Mouse (Mus musculus): ENCODE measurements at regions not wholly inside any gene's neighbourhood (a gene's known extent, or its start where the extent isn't known, plus 50 kb on each side); places are given as distances from the start of the nearest gene placed in this dataset.

DNA sequence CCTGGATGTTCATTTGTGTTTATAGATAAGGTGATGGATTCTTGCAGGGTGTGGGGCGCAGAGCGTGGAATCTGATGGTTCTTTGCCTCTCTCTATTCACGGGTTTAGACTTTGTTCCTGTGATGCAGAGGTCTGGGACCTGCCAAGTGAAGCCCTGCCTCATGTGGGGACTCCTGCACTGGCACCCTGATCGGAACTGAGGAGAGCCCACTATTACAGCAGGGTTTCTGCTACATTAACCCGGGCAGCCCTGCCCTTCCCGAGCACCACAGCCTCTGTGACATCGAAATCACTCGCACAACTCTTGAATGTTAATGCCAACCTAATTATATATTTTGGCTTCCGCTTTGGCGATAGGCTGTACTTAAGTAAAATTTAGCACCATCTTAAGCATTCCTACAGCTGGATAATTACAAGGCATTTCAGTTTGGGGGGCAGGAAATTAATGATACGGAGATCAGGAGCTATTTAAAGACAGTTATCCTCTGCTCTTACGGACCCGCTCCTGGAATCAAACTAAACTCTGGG, 294.7 kb downstream of the Irs2 start:
- no peaks in the 10 kb centered on the region for H3K4me1 ChIP-seq (ENCODE audit: control insufficient read depth, low read depth, low read length)
- no peaks in the 10 kb centered on the region for H3K27me3 ChIP-seq (ENCODE audit: control insufficient read depth, insufficient read depth, low read depth, low read length)
- 71% methylated on average over 13 of the region's 13 CpGs for WGBS (ENCODE audit: insufficient replicate concordance)
- H3K27ac ChIP-seq (ENCODE audit: low read length), result no peak overlapping the region
- H3K9me3 ChIP-seq (replicated peaks; ENCODE audit: control insufficient read depth, low read length), result no peaks in the 10 kb centered on the region
- H3K4me2 ChIP-seq (ENCODE audit: low read depth, low read length), result no peak overlapping the region
- ATAC-seq (ENCODE audit: low read depth), result no peak
- H3K4me3 ChIP-seq (ENCODE audit: low read depth, low read length), result no peak overlapping the region
- no peak overlapping the region for H3K9ac ChIP-seq (ENCODE audit: low read depth, low read length)
- no peaks in the 10 kb centered on the region for H3K36me3 ChIP-seq (ENCODE audit: control insufficient read depth, insufficient read depth)

DNA sequence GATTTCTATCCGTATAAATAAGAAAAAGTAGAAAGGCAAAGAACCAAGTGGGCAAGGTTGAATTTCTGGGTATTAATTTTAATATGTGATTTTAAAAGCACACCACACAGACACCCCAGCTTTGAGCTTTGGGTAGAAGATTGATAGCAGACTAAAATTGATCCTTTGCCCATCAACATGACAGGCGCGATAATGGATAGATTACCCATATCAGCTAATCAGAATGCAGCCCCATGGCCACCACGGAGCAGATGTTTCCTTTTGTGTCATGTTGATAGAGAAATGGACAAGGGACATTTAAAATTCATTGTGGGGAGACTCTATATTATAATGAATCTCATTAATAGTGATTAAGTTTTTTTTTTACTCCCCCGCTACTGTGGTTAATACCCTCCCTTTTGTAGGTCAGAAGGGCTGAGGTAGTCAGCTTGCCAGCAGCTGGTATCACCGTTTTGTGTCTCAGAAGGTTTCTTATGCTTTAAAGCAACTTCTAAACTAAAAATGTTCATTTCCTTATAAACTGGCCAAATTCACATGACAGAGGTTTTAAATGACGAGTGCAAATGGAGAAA, 296.1 kb downstream of the Irs2 start:
- Histone ChIP-seq H3K4me2 (ENCODE audit: low read depth, low read length) (no peak overlapping the region), H3K27me3 (ENCODE audit: control insufficient read depth, insufficient read depth, low read depth, low read length) (no peaks in the 10 kb centered on the region), H3K4me1 (ENCODE audit: control insufficient read depth, low read depth, low read length) (no peaks in the 10 kb centered on the region), H3K27ac (ENCODE audit: low read length) (no peak overlapping the region), H3K36me3 (ENCODE audit: control insufficient read depth, insufficient read depth) (no peaks in the 10 kb centered on the region), H3K9ac (ENCODE audit: low read depth, low read length) (no peak overlapping the region), H3K4me3 (ENCODE audit: low read depth, low read length) (no peak overlapping the region), H3K9me3 (replicated peaks; ENCODE audit: control insufficient read depth, low read length) (no peaks in the 10 kb centered on the region)
- ATAC-seq (ENCODE audit: low read depth), result no peak
- 63% methylated on average over 7 of the region's 7 CpGs for WGBS (ENCODE audit: insufficient replicate concordance)

DNA sequence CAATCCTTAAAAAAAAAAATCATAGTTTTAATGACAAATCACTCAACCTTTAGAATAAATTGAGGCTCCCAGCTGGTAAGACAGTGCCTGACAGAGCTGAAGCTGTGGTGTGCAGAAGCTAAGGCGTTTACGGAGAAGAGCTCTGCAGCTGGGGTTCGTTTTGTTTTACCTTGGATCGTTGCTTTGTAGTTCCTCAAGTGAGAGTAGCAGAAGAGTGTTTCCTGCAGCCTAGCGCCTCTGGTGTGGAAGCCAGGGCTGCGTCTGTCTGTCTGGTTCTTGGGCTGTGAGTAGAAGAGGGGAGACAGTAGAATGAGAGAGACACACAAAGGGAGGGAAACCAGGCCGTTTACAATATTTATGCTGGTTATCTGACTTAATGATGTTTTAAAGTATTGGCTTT, 296.8 kb downstream of the Irs2 start:
- Histone ChIP-seq H3K4me1 (ENCODE audit: control insufficient read depth, low read depth, low read length) (no peaks in the 10 kb centered on the region), H3K9me3 (replicated peaks; ENCODE audit: control insufficient read depth, low read length) (no peaks in the 10 kb centered on the region), H3K27me3 (ENCODE audit: control insufficient read depth, insufficient read depth, low read depth, low read length) (no peaks in the 10 kb centered on the region), H3K9ac (ENCODE audit: low read depth, low read length) (no peak overlapping the region), H3K4me3 (ENCODE audit: low read depth, low read length) (no peak overlapping the region), H3K4me2 (ENCODE audit: low read depth, low read length) (no peak overlapping the region), H3K27ac (ENCODE audit: low read length) (no peak overlapping the region), H3K36me3 (ENCODE audit: control insufficient read depth, insufficient read depth) (no peaks in the 10 kb centered on the region)
- WGBS (ENCODE audit: insufficient replicate concordance), result 33% methylated on average over 7 of the region's 7 CpGs
- ATAC-seq (ENCODE audit: low read depth), result no peak

DNA sequence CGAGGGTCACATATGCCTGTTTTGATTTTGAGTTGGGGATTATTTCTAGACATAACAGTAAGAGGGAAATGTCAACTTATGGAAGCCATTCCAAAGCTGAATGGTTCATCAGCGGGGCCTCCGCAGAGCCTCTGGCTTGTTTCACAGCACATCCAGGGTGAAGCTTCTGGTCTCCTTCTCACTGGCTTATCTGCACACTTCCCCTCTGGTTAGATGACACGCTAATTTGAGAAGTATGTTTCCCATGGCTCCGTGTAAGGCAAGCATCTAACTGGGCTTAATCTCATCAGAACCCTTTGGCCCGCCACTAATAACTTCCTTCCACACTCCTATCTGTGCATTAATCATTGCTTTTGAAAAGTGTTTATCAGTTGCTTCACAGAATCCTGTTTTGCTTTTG, 299.7 kb downstream of the Irs2 start:
- no peak overlapping the region for H3K4me2 ChIP-seq (ENCODE audit: low read depth, low read length)
- H3K27ac ChIP-seq (ENCODE audit: low read length), result no peak overlapping the region
- 32% methylated on average over 6 of the region's 6 CpGs for WGBS (ENCODE audit: insufficient replicate concordance)
- H3K4me1 ChIP-seq (ENCODE audit: control insufficient read depth, low read depth, low read length), result no peaks in the 10 kb centered on the region
- no peak overlapping the region for H3K4me3 ChIP-seq (ENCODE audit: low read depth, low read length)
- no peaks in the 10 kb centered on the region for H3K9me3 ChIP-seq (replicated peaks; ENCODE audit: control insufficient read depth, low read length)
- no peak for ATAC-seq (ENCODE audit: low read depth)
- no peaks in the 10 kb centered on the region for H3K36me3 ChIP-seq (ENCODE audit: control insufficient read depth, insufficient read depth)
- no peak overlapping the region for H3K9ac ChIP-seq (ENCODE audit: low read depth, low read length)
- H3K27me3 ChIP-seq (ENCODE audit: control insufficient read depth, insufficient read depth, low read depth, low read length), result no peaks in the 10 kb centered on the region

DNA sequence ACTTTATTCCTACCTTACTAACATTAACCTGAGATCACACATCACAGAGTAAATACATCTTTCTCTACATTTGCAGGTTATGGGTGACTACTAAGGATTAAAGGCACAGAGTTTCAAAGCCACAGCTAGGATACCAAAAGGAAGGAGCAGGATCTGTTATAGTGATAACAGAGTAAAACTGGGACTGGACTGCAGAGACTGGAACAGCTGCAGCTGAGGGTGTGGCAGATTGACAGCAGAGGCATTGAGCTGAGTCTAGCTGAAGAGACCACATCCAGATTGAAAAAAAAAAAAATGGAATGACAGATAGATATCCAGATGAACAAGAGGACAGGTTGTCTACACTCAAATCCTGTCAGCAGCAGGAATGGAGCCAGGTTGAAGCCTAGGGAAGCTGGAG, 301.1 kb downstream of the Irs2 start:
- Histone ChIP-seq H3K4me2 (ENCODE audit: low read depth, low read length) (no peak overlapping the region), H3K9ac (ENCODE audit: low read depth, low read length) (no peak overlapping the region), H3K4me3 (ENCODE audit: low read depth, low read length) (no peak overlapping the region), H3K27ac (ENCODE audit: low read length) (no peak overlapping the region), H3K27me3 (ENCODE audit: control insufficient read depth, insufficient read depth, low read depth, low read length) (no peaks in the 10 kb centered on the region), H3K36me3 (ENCODE audit: control insufficient read depth, insufficient read depth) (no peaks in the 10 kb centered on the region), H3K9me3 (replicated peaks; ENCODE audit: control insufficient read depth, low read length) (no peaks in the 10 kb centered on the region), H3K4me1 (ENCODE audit: control insufficient read depth, low read depth, low read length) (no peaks in the 10 kb centered on the region)
- ATAC-seq (ENCODE audit: low read depth), result no peak

DNA sequence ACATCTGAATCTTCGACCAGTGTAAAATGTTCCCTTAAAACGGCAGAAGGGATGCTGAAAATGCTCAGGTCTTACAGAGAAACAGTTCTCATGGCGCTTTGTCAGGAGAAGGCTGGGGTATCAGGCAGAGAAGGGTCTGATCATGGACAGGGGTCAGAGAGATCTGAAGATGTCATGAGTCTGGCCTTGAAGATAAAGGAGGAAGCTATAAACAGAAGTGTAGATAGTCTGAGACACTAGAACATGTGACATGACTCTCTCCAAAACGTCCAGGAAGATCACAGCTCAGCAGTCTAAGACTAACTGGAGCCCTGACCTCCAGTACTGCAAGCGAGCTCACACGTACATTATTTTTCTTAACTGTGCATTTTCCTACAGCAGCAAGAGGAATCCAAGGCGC, 302.3 kb downstream of the Irs2 start:
- Histone ChIP-seq H3K9ac (ENCODE audit: low read depth, low read length) (no peak overlapping the region), H3K9me3 (replicated peaks; ENCODE audit: control insufficient read depth, low read length) (no peaks in the 10 kb centered on the region), H3K36me3 (ENCODE audit: control insufficient read depth, insufficient read depth) (no peaks in the 10 kb centered on the region), H3K4me2 (ENCODE audit: low read depth, low read length) (no peak overlapping the region), H3K4me3 (ENCODE audit: low read depth, low read length) (no peak overlapping the region), H3K27ac (ENCODE audit: low read length) (no peak overlapping the region), H3K4me1 (ENCODE audit: control insufficient read depth, low read depth, low read length) (no peaks in the 10 kb centered on the region), H3K27me3 (ENCODE audit: control insufficient read depth, insufficient read depth, low read depth, low read length) (no peaks in the 10 kb centered on the region)
- no peak for ATAC-seq (ENCODE audit: low read depth)
- 36% methylated on average over 7 of the region's 7 CpGs for WGBS (ENCODE audit: insufficient replicate concordance)

DNA sequence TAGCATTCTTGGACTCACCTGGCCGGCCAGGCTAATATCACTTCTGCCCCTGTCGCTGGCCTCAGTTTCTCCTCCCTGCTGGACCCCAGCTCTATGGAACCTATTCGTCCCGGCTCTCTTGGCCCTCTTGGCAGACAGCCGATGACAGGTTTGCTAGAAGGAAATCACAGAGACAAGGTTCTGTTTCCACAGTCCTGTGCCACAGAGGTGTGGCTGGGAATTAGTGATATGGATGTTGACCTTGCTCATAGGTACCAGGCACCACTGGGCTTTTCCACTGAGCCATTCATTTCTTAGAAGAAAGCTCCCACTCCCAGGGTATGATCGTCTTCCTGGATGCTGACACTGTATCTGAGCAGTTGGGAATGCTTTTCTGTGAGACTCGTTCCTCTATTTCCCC, 305.5 kb downstream of the Irs2 start:
- H3K36me3 ChIP-seq (ENCODE audit: control insufficient read depth, insufficient read depth), result no peaks in the 10 kb centered on the region
- no peak overlapping the region for H3K4me2 ChIP-seq (ENCODE audit: low read depth, low read length)
- no peak overlapping the region for H3K9ac ChIP-seq (ENCODE audit: low read depth, low read length)
- no peak overlapping the region for H3K4me3 ChIP-seq (ENCODE audit: low read depth, low read length)
- no peak for ATAC-seq (ENCODE audit: low read depth)
- H3K27ac ChIP-seq (ENCODE audit: low read length), result no peak overlapping the region
- H3K4me1 ChIP-seq (ENCODE audit: control insufficient read depth, low read depth, low read length), result no peaks in the 10 kb centered on the region
- 72% methylated on average over 7 of the region's 7 CpGs for WGBS (ENCODE audit: insufficient replicate concordance)
- H3K9me3 ChIP-seq (replicated peaks; ENCODE audit: control insufficient read depth, low read length), result no peaks in the 10 kb centered on the region
- no peaks in the 10 kb centered on the region for H3K27me3 ChIP-seq (ENCODE audit: control insufficient read depth, insufficient read depth, low read depth, low read length)

DNA sequence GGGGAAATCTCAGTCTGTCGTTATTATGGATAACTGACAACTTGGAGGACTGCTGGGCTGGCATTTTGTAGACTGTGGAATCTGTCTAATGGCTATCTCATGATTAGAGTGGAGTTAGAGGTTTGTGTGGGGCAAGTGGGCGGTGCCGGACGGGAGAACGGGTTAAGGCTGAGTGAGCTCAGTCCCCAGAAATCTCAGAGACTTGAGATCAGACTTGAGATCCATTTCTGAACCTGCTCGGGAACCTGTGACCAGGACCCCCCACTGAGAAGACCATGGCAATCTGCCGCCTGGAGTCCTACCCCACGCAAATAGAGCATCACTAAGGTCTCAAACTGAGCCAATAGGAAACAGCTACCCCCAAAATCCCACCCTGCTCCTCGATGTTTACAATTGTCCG, 306.0 kb downstream of the Irs2 start:
- ATAC-seq (ENCODE audit: low read depth), result no peak
- 71% methylated on average over 10 of the region's 10 CpGs for WGBS (ENCODE audit: insufficient replicate concordance)
- H3K27ac ChIP-seq (ENCODE audit: low read length), result no peak overlapping the region

DNA sequence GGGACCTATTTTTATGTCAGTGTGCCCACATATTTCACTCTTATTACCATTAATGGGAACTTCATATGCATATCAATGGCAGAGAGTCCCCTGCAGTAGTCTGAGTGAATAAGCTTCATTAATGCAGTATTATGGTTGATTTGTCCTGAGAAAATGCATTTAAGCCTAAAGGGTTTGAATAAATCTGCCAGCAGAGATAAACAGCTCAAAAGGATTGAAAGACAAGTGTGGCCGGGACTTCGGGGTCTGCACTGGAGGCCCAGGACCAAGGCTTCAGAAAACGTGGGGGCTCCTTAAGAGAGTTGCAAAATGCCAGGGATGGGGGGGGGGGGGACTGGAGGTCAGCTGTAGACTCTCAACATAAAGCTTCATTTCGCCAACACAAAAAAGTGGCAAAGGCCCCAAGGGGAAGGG, 306.6 kb downstream of the Irs2 start:
- no peaks in the 10 kb centered on the region for H3K36me3 ChIP-seq (ENCODE audit: control insufficient read depth, insufficient read depth)
- no peak overlapping the region for H3K4me2 ChIP-seq (ENCODE audit: low read depth, low read length)
- 65% methylated on average over 4 of the region's 4 CpGs for WGBS (ENCODE audit: insufficient replicate concordance)
- H3K4me1 ChIP-seq (ENCODE audit: control insufficient read depth, low read depth, low read length), result no peaks in the 10 kb centered on the region
- H3K9ac ChIP-seq (ENCODE audit: low read depth, low read length), result no peak overlapping the region
- H3K9me3 ChIP-seq (replicated peaks; ENCODE audit: control insufficient read depth, low read length), result no peaks in the 10 kb centered on the region
- no peak for ATAC-seq (ENCODE audit: low read depth)
- H3K27me3 ChIP-seq (ENCODE audit: control insufficient read depth, insufficient read depth, low read depth, low read length), result no peaks in the 10 kb centered on the region
- H3K4me3 ChIP-seq (ENCODE audit: low read depth, low read length), result no peak overlapping the region
- H3K27ac ChIP-seq (ENCODE audit: low read length), result no peak overlapping the region

More for the DNA sequence above, 306.0 kb downstream of the Irs2 start:
- Histone ChIP-seq H3K4me1 (ENCODE audit: control insufficient read depth, low read depth, low read length) (no peaks in the 10 kb centered on the region), H3K4me2 (ENCODE audit: low read depth, low read length) (no peak overlapping the region), H3K9me3 (replicated peaks; ENCODE audit: control insufficient read depth, low read length) (no peaks in the 10 kb centered on the region), H3K27me3 (ENCODE audit: control insufficient read depth, insufficient read depth, low read depth, low read length) (no peaks in the 10 kb centered on the region), H3K4me3 (ENCODE audit: low read depth, low read length) (no peak overlapping the region), H3K36me3 (ENCODE audit: control insufficient read depth, insufficient read depth) (no peaks in the 10 kb centered on the region), H3K9ac (ENCODE audit: low read depth, low read length) (no peak overlapping the region)

Measured in liver, embryonic 16.5 days (tissue).